Mouse (Mus musculus) ES-E14 (cell line): ENCODE measurements around the gene Supt16.

ENCODE experiments used
- HCFC1 ChIP-seq: IDR thresholded peaks from 2 replicates; pipeline ENCODE4 v1.6.1; 2012; ENCODE audit warnings: low read length, inconsistent platforms, borderline replicate concordance; ENCODE audit not compliant: insufficient read depth
- MAFK ChIP-seq: IDR thresholded peaks from 2 replicates; pipeline ENCODE4 v1.6.1; 2014; ENCODE audit warnings: mild to moderate bottlenecking, low read depth, low read length, inconsistent platforms; ENCODE audit not compliant: insufficient read depth
- ZNF384 ChIP-seq: IDR thresholded peaks from 2 replicates; pipeline ENCODE4 v1.6.1; 2012; ENCODE audit warnings: low read depth, low read length, inconsistent platforms

DNA sequence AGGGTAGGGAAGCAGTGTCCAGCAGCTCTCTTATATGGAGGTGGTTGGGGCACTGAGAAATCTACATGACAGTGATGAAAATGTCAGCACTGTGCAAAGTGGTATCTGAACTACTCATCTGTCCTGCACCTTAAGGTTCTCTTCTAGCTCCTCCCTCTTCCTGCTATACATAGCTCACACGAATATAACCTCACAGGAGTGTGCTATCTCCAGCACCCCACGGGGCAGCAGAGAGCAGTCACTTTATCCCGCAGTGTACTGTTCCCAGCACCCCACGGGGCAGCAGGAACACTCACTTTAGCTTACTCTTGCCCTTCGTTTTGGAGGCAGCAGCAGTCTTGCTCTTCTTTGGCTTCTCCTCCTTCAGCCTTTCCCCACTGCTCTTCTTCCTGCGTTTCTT, 35.0 kb upstream of the Supt16 start:
- no peak for TF ChIP-seq HCFC1
- TF ChIP-seq MAFK: no peak
- TF ChIP-seq ZNF384: no peak
